Mouse (Mus musculus) effector memory CD4-positive, alpha-beta T cell, adult 7 months (primary cell): ENCODE data around the gene Gm4907. TPM values are rescaled to one million over a fixed set of nuclear protein-coding genes. Genes with fewer than 3 reads are reported as not detected.

ENCODE experiments used
- polyA plus RNA-seq: library from polyadenylated mRNA; unstranded; fragments of 100-300 nt; shearing (Covaris generic); gene quantifications from one replicate; pipeline ENCODE4 v1.2.1, GENCODE M21; 2017

Gene Gm4907
- not detected for polyA plus RNA-seq

GRCm38 (mm10) chrX:23882253-23882652 is at the start of gene Gm4907:
Gene Gm4907, plus strand, starts transcription at chrX:23882553.

Other genes with a start within 250 kb of the Gm4907 start
- 37.9 TPM for gene Wdr44, start 189.5 kb upstream of the Gm4907 start, polyA plus RNA-seq
- gene Gm4985, start 76.4 kb downstream of the Gm4907 start, polyA plus RNA-seq, result not detected